Mouse (Mus musculus) myocyte (in vitro differentiated cells): ENCODE measurements at regions not wholly inside any gene's neighbourhood (a gene's known extent, or its start where the extent isn't known, plus 50 kb on each side); places are given as distances from the start of the nearest gene placed in this dataset.

Experiments used
- H3K27me3 ChIP-seq: one replicate; pipeline ENCODE4 v1.6.1; 2011; ENCODE audit not compliant: control insufficient read depth, insufficient read depth, insufficient read length
- H3K36me3 ChIP-seq: one replicate; pipeline ENCODE4 v1.6.1; 2011; ENCODE audit not compliant: control insufficient read depth, insufficient read depth
- H3K4me2 ChIP-seq: one replicate; pipeline ENCODE4 v1.6.1; 2011; ENCODE audit warnings: low read depth, control low read depth
- H3K4me3 ChIP-seq: one replicate; pipeline ENCODE4 v1.5.1; 2011; ENCODE audit warnings: mild to moderate bottlenecking, control low read depth, moderate library complexity
- H3K79me2 ChIP-seq: one replicate; pipeline ENCODE4 v1.6.1; 2011; ENCODE audit not compliant: control insufficient read depth, insufficient read depth
- H3ac ChIP-seq: one replicate; pipeline ENCODE4 v1.6.1; 2011; ENCODE audit not compliant: control insufficient read depth, insufficient read length
- CEBPB ChIP-seq: IDR thresholded peaks from 2 replicates; pipeline ENCODE4 v1.6.1; 2011; ENCODE audit warnings: mild to moderate bottlenecking, moderate library complexity; ENCODE audit not compliant: poor library complexity, insufficient read depth, severe bottlenecking
- E2F4 ChIP-seq: IDR thresholded peaks from one replicate; pipeline ENCODE4 v1.6.1; 2011; ENCODE audit warnings: mild to moderate bottlenecking, control low read depth, moderate library complexity; ENCODE audit not compliant: insufficient read depth
- MAX ChIP-seq: IDR thresholded peaks from one replicate; pipeline ENCODE4 v1.6.1; 2011; ENCODE audit warnings: low read depth, mild to moderate bottlenecking, control low read depth
- MYOD1 ChIP-seq, 3 experiments: IDR thresholded peaks; one replicate each; pipeline ENCODE4 v1.6.1; 2011; ENCODE audit warnings: control low read depth in 2 of 3, low read depth in 2 of 3, mild to moderate bottlenecking in 2 of 3, moderate library complexity in 1 of 3; ENCODE audit not compliant: insufficient read length in 2 of 3, control insufficient read depth in 1 of 3
- MYOG ChIP-seq, 3 experiments: IDR thresholded peaks; one replicate each; pipeline ENCODE4 v1.6.1; 2011; ENCODE audit warnings: control low read depth in 2 of 3, low read depth in 2 of 3, mild to moderate bottlenecking in 2 of 3; ENCODE audit not compliant: insufficient read length in 2 of 3, control insufficient read depth in 1 of 3, insufficient read depth in 1 of 3
- POLR2A ChIP-seq: IDR thresholded peaks from one replicate; pipeline ENCODE4 v1.6.1; 2011; ENCODE audit warnings: low read depth, mild to moderate bottlenecking, control low read depth, moderate library complexity; ENCODE audit not compliant: insufficient read length
- POLR2AphosphoS2 ChIP-seq: IDR thresholded peaks from one replicate; pipeline ENCODE4 v1.6.1; 2011; ENCODE audit warnings: low read depth, control low read depth; ENCODE audit not compliant: insufficient read length
- REST ChIP-seq: IDR thresholded peaks from one replicate; pipeline ENCODE4 v1.6.1; 2011; ENCODE audit warnings: mild to moderate bottlenecking, control low read depth, moderate library complexity; ENCODE audit not compliant: insufficient read depth, insufficient read length
- SRF ChIP-seq: IDR thresholded peaks from one replicate; pipeline ENCODE4 v1.6.1; 2011; ENCODE audit warnings: low read depth; ENCODE audit not compliant: control insufficient read depth, insufficient read length
- TCF12 ChIP-seq: IDR thresholded peaks from one replicate; pipeline ENCODE4 v1.6.1; 2011; ENCODE audit warnings: mild to moderate bottlenecking, control low read depth; ENCODE audit not compliant: poor library complexity, insufficient read depth, severe bottlenecking
- TCF3 ChIP-seq: IDR thresholded peaks from one replicate; pipeline ENCODE4 v1.6.1; 2011; ENCODE audit warnings: low read depth, control low read depth; ENCODE audit not compliant: insufficient read length
- USF1 ChIP-seq: IDR thresholded peaks from one replicate; pipeline ENCODE4 v1.6.1; 2011; ENCODE audit warnings: low read depth, mild to moderate bottlenecking, control low read depth, moderate library complexity

- Histone ChIP-seq H3K27me3 (no peaks in the 10 kb centered on the region), H3K79me2 (no peaks in the 10 kb centered on the region), H3K4me2 (peak overlapping the region; percentile 64), H3ac (no peak overlapping the region), H3K4me3 (peak overlapping the region; percentile 26), H3K36me3 (no peaks in the 10 kb centered on the region)
- TF ChIP-seq TCF3 (no peak), POLR2A (no peak), MAX (no peak), REST (no peak), SRF (no peak), POLR2AphosphoS2 (no peak), TCF12 (no peak), CEBPB (no peak), MYOD1 (IDR thresholded peaks at IDR 0.05; ENCODE audit: control insufficient read depth in 1 of 3, insufficient read length in 2 of 3, low read depth in 2 of 3) (no peak), E2F4 (no peak), MYOG (IDR thresholded peaks at IDR 0.05; ENCODE audit: control insufficient read depth in 1 of 3, insufficient read depth in 1 of 3, insufficient read length in 2 of 3, low read depth in 2 of 3) (no peak), USF1 (no peak)
These were observed 101.1 kb upstream of the Med13l start for GRCm38 (mm10) chr5:118459391-118459792.

GRCm38 (mm10) chr5:118461967-118462366 lies 98.5 kb upstream of the Med13l start:
- no peak overlapping the region for H3K4me3 ChIP-seq
- H3K4me2 ChIP-seq: no peak overlapping the region
- H3K27me3 ChIP-seq: no peaks in the 10 kb centered on the region
- no peak overlapping the region for H3ac ChIP-seq
- no peaks in the 10 kb centered on the region for H3K79me2 ChIP-seq
- H3K36me3 ChIP-seq: no peaks in the 10 kb centered on the region
- TF ChIP-seq POLR2A: no peak
- TF ChIP-seq POLR2AphosphoS2: no peak
- TF ChIP-seq REST: no peak
- no peak for TF ChIP-seq CEBPB
- no peak for TF ChIP-seq MYOD1 (IDR thresholded peaks at IDR 0.05; ENCODE audit: control insufficient read depth in 1 of 3, insufficient read length in 2 of 3, low read depth in 2 of 3)

GRCm38 (mm10) chr5:118464931-118465801 lies 95.3 kb upstream of the Med13l start:
- Histone ChIP-seq H3K27me3 (no peaks in the 10 kb centered on the region), H3K79me2 (no peaks in the 10 kb centered on the region), H3ac (no peak overlapping the region), H3K4me3 (peak overlapping the region; percentile 15), H3K4me2 (peak overlapping the region; percentile 72), H3K36me3 (no peaks in the 10 kb centered on the region)
- TF ChIP-seq CEBPB (no peak), MAX (no peak), POLR2A (peak; percentile 38), MYOG (IDR thresholded peaks at IDR 0.05; ENCODE audit: control insufficient read depth in 1 of 3, insufficient read depth in 1 of 3, insufficient read length in 2 of 3, low read depth in 2 of 3) (peak in 1 of 3 experiments; percentile 30), TCF3 (peak; percentile 1), E2F4 (no peak), TCF12 (no peak), POLR2AphosphoS2 (peak; percentile 34), USF1 (no peak), MYOD1 (IDR thresholded peaks at IDR 0.05; ENCODE audit: control insufficient read depth in 1 of 3, insufficient read length in 2 of 3, low read depth in 2 of 3) (peak in 1 of 3 experiments; percentile 4)

GRCm38 (mm10) chr5:118465991-118466750 lies 94.3 kb upstream of the Med13l start:
- Histone ChIP-seq H3K4me3 (peak overlapping the region; percentile 15), H3K36me3 (no peaks in the 10 kb centered on the region), H3K27me3 (no peaks in the 10 kb centered on the region), H3ac (no peak overlapping the region), H3K79me2 (no peaks in the 10 kb centered on the region), H3K4me2 (peak overlapping the region; percentile 72)
- TF ChIP-seq MYOD1 (IDR thresholded peaks at IDR 0.05; ENCODE audit: control insufficient read depth in 1 of 3, insufficient read length in 2 of 3, low read depth in 2 of 3) (no peak), REST (no peak), POLR2A (no peak), E2F4 (no peak), SRF (no peak), CEBPB (no peak), POLR2AphosphoS2 (no peak), MYOG (IDR thresholded peaks at IDR 0.05; ENCODE audit: control insufficient read depth in 1 of 3, insufficient read depth in 1 of 3, insufficient read length in 2 of 3, low read depth in 2 of 3) (no peak), TCF12 (no peak)
